Mouse (Mus musculus) embryonic facial prominence, embryonic 11.5 days (tissue): ENCODE data around the gene Slc7a8. TPM values are rescaled to one million over a fixed set of nuclear protein-coding genes. Genes with fewer than 3 reads are reported as not detected.

ENCODE experiments used
- ATAC-seq: fragments of 200-750 bp; cut with Nextera tagmentation; replicated peaks from 2 replicates; pipeline ENCODE4 v1.8.0; 2017; ENCODE audit warnings: low read depth; ENCODE audit not compliant: insufficient number of reproducible peaks, low FRiP score, low TSS enrichment
- DNase-seq: peaks from one replicate; pipeline ENCODE4 v3.0.0-alpha.2; 2015; ENCODE audit warnings: low spot score
- H3K27ac ChIP-seq: fragments of 300-500 bp; sonication (generic); replicated peaks from 2 replicates; pipeline ENCODE4 v1.5.1; 2014; ENCODE audit warnings: mild to moderate bottlenecking, low read depth, low read length, control low read depth
- H3K27me3 ChIP-seq: fragments of 300-500 bp; sonication (generic); 2 replicates; pipeline ENCODE4 v1.6.1; 2014; ENCODE audit warnings: mild to moderate bottlenecking, low read length, moderate library complexity, mixed read lengths; ENCODE audit not compliant: control insufficient read depth, insufficient read depth
- H3K36me3 ChIP-seq: fragments of 300-500 bp; sonication (generic); replicated peaks from 2 replicates; pipeline ENCODE4 v1.6.1; 2014; ENCODE audit warnings: low read depth, mild to moderate bottlenecking, low read length, moderate library complexity, mixed read lengths; ENCODE audit not compliant: control insufficient read depth, insufficient read depth
- H3K4me1 ChIP-seq: fragments of 300-500 bp; sonication (generic); 2 replicates; pipeline ENCODE4 v1.6.1; 2014; ENCODE audit warnings: low read length, mixed read lengths; ENCODE audit not compliant: control insufficient read depth, insufficient read depth
- H3K4me2 ChIP-seq: fragments of 300-500 bp; sonication (generic); 2 replicates; pipeline ENCODE4 v1.6.1; 2014; ENCODE audit warnings: low read depth, mild to moderate bottlenecking, control low read depth, low read length, moderate library complexity
- H3K4me3 ChIP-seq: fragments of 300-500 bp; sonication (generic); 2 replicates; pipeline ENCODE4 v1.5.1; 2014; ENCODE audit warnings: low read depth, low read length, control low read depth
- H3K9ac ChIP-seq: fragments of 300-500 bp; sonication (generic); replicated peaks from 2 replicates; pipeline ENCODE4 v1.6.1; 2014; ENCODE audit warnings: mild to moderate bottlenecking, control low read depth, low read length
- H3K9me3 ChIP-seq: fragments of 300-500 bp; sonication (generic); replicated peaks from 2 replicates; pipeline ENCODE4 v1.6.1; 2016; ENCODE audit warnings: mild to moderate bottlenecking, low read length, inconsistent platforms, mixed read lengths; ENCODE audit not compliant: control insufficient read depth
- WGBS: fragments of 180-500 bp; shearing (Covaris S2); extraction: QIAGEN DNeasy Blood & Tissue Kit; methylation state at CpG from one replicate; pipeline ENCODE4 v1.1.7; 2014; 5-methylcytosine and 5-hydroxymethylcytosine counted together
- polyA plus RNA-seq: library from polyadenylated mRNA; unstranded; fragments of >200 nt; fragmentation: Nextera tagmentation; extraction: Ambion mirVana; gene quantifications from 2 replicates; pipeline ENCODE4 v1.2.1, GENCODE M21; 2014

Slc7a8 gene
- polyA plus RNA-seq: 2.5 and 5.3 TPM in 2 replicates

DNA sequence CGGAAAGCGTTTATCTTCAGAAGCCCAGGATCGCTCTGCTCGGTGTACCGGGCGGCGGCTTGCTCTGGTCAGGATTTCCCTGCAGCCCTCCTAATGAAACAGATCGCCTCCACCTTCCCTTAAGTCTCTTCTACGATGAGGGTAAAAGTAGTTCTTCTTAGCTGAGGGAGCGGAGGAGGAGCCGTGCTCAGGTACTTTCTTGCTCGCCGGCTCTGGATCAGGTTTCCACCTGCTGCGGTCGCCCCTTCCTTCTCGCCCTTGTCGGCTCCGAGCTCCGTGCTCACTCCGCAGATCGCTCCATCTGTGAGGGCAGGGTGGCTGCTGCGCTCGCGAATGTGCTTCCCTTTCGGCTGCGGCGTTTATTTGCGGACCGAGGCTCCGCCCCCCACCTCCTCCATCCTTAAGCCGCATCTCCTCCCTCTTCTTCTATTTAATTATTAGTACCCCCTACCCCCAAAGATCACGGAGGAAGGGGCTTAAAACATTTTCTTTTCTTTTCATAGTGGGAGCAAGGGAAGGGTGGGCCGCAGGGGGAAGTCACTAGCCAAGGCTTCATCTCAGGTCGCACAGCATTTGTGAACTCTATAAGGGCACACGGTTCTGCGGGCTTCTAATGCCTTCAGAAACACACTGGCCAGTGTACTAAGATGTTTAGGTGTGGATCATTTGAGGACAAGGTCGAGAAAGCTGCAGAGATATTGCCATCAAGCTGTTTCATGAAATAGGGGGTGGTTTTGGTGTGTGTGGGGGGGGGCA lies at the start of gene Slc7a8:
Slc7a8 (minus strand) TSS at position 337 of the 756 bp plus-strand sequence.
- H3K4me3 ChIP-seq: peak within 1 kb of the TSS; percentile 43
- H3K4me2 ChIP-seq: peak within 1 kb of the TSS; percentile 87
- H3K4me1 ChIP-seq: no peaks in the 10 kb centered on the region
- WGBS: 2% methylated on average over 37 of the region's 37 CpGs
- no peaks in the 10 kb centered on the region for H3K9me3 ChIP-seq
- DNase-seq (peak; percentile 70), ATAC-seq (peak; percentile 69; the same call in 1 of the 2 replicates)
- peaks cover 6% of the 10 kb centered on the region for H3K27me3 ChIP-seq
- no peak within 1 kb of the TSS for H3K27ac ChIP-seq
- peak within 1 kb of the TSS; percentile 32 for H3K9ac ChIP-seq
- H3K36me3 ChIP-seq: no peaks in the 10 kb centered on the region

GRCm38 (mm10) chr14:54823716-54824115 lies 42.0 kb upstream of the Slc7a8 start:
- Histone ChIP-seq H3K4me1 (no peaks in the 10 kb centered on the region), H3K36me3 (no peaks in the 10 kb centered on the region), H3K9ac (no peak overlapping the region), H3K27ac (no peak overlapping the region), H3K4me3 (no peak overlapping the region), H3K9me3 (no peaks in the 10 kb centered on the region), H3K27me3 (no peaks in the 10 kb centered on the region), H3K4me2 (no peak overlapping the region)
- DNase-seq: no peak
- ATAC-seq: no peak
- 88% methylated on average over 1 of the region's 1 CpGs for WGBS

GRCm38 (mm10) chr14:54822301-54822700 lies 40.6 kb upstream of the Slc7a8 start:
- no peak overlapping the region for H3K4me3 ChIP-seq
- H3K36me3 ChIP-seq: no peaks in the 10 kb centered on the region
- H3K9ac ChIP-seq: no peak overlapping the region
- H3K4me2 ChIP-seq: no peak overlapping the region
- H3K4me1 ChIP-seq: no peaks in the 10 kb centered on the region
- H3K27me3 ChIP-seq: no peaks in the 10 kb centered on the region
- DNase-seq (no peak), ATAC-seq (no peak)
- H3K9me3 ChIP-seq: no peaks in the 10 kb centered on the region
- no peak overlapping the region for H3K27ac ChIP-seq
- WGBS: 90% methylated on average over 2 of the region's 2 CpGs

- no peak overlapping the region for H3K27ac ChIP-seq
- no peaks in the 10 kb centered on the region for H3K4me1 ChIP-seq
- no peaks in the 10 kb centered on the region for H3K9me3 ChIP-seq
- no peak overlapping the region for H3K4me3 ChIP-seq
- WGBS: 50% methylated on average over 2 of the region's 2 CpGs
- no peak overlapping the region for H3K4me2 ChIP-seq
- H3K9ac ChIP-seq: no peak overlapping the region
- DNase-seq: peak; percentile 13
- no peaks in the 10 kb centered on the region for H3K36me3 ChIP-seq
- no peaks in the 10 kb centered on the region for H3K27me3 ChIP-seq
- ATAC-seq: no peak
These were observed 36.0 kb upstream of the Slc7a8 start for GRCm38 (mm10) chr14:54817791-54818190.

GRCm38 (mm10) chr14:54815737-54816136 lies 34.0 kb upstream of the Slc7a8 start:
- Histone ChIP-seq H3K9ac (no peak overlapping the region), H3K4me1 (no peaks in the 10 kb centered on the region), H3K27me3 (no peaks in the 10 kb centered on the region), H3K36me3 (no peaks in the 10 kb centered on the region), H3K4me2 (no peak overlapping the region), H3K4me3 (no peak overlapping the region), H3K9me3 (no peaks in the 10 kb centered on the region), H3K27ac (no peak overlapping the region)
- DNase-seq (no peak), ATAC-seq (no peak)
- WGBS: 54% methylated on average over 3 of the region's 3 CpGs

- no peak for ATAC-seq
- H3K27me3 ChIP-seq: no peaks in the 10 kb centered on the region
- H3K4me2 ChIP-seq: no peak within 1 kb of the TSS
- H3K36me3 ChIP-seq: no peaks in the 10 kb centered on the region
- H3K4me1 ChIP-seq: no peaks in the 10 kb centered on the region
- no peak within 1 kb of the TSS for H3K4me3 ChIP-seq
- H3K9ac ChIP-seq: no peak within 1 kb of the TSS
- no peak within 1 kb of the TSS for H3K27ac ChIP-seq
- 85% methylated on average over 29 of the region's 29 CpGs for WGBS
- no peak for DNase-seq
- no peaks in the 10 kb centered on the region for H3K9me3 ChIP-seq
These were observed 32.2 kb upstream of the Slc7a8 start, which contains the start of gene Rnf212b for GRCm38 (mm10) chr14:54813991-54814390. TSS of gene Rnf212b (plus strand) at chr14:54814141.

DNA sequence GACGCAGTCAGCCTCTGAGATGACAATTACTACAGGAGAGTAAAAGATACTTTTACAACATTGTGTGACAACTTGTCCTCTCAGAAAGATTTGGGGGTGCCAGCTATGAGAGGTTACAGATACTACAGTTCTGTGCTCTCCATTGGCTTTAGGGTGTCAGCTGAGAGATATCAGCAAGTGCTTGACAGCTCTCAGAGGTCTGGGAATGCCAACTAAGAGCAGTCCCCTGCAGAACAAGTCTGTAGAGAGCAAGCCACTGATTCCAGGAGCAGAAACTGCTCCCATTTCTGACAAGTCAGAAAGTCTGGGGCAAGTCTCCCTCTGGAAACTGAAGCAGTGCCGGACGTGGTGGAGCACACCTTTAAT lies 27.9 kb upstream of the Slc7a8 start:
- Histone ChIP-seq H3K9me3 (no peaks in the 10 kb centered on the region), H3K4me3 (no peak overlapping the region), H3K4me2 (no peak overlapping the region), H3K27ac (no peak overlapping the region), H3K4me1 (no peaks in the 10 kb centered on the region), H3K9ac (no peak overlapping the region), H3K27me3 (no peaks in the 10 kb centered on the region), H3K36me3 (no peaks in the 10 kb centered on the region)
- ATAC-seq: no peak
- 83% methylated on average over 3 of the region's 3 CpGs for WGBS
- DNase-seq: no peak

- Histone ChIP-seq H3K27ac (no peak overlapping the region), H3K4me1 (no peaks in the 10 kb centered on the region), H3K4me3 (no peak overlapping the region), H3K9ac (no peak overlapping the region), H3K27me3 (no peaks in the 10 kb centered on the region), H3K36me3 (no peaks in the 10 kb centered on the region), H3K4me2 (no peak overlapping the region), H3K9me3 (no peaks in the 10 kb centered on the region)
- no peak for DNase-seq
- no peak for ATAC-seq
- WGBS: 74% methylated on average over 4 of the region's 4 CpGs
These were observed 27.2 kb upstream of the Slc7a8 start for GRCm38 (mm10) chr14:54808718-54809667.
